Mouse (Mus musculus) cortical plate, adult 2 months (tissue): ENCODE results near the gene Gipc3. TPM values are rescaled to one million over a fixed set of nuclear protein-coding genes. Genes with fewer than 3 reads are reported as not detected.

Experiments
- H3K27ac ChIP-seq: fragments of 200-500 bp; 2 replicates; pipeline ENCODE4 v1.5.1; 2012; ENCODE audit warnings: low read length, control low read depth, inconsistent platforms; ENCODE audit not compliant: insufficient read depth
- H3K4me1 ChIP-seq: fragments of 200-500 bp; 2 replicates; pipeline ENCODE4 v1.6.1; 2011; ENCODE audit warnings: low read length; ENCODE audit not compliant: control insufficient read depth, insufficient read depth
- H3K4me3 ChIP-seq: fragments of 200-500 bp; 2 replicates; pipeline ENCODE4 v1.5.1; 2011; ENCODE audit warnings: mild to moderate bottlenecking, low read length, control low read depth; ENCODE audit not compliant: insufficient read depth
- CTCF ChIP-seq: fragments of 200-500 bp; IDR thresholded peaks from 2 replicates; pipeline ENCODE4 v1.5.1; 2011; ENCODE audit warnings: mild to moderate bottlenecking, control low read depth, low read length; ENCODE audit not compliant: insufficient read depth; ENCODE audit errors: extremely low read depth
- POLR2A ChIP-seq: fragments of 200-500 bp; IDR thresholded peaks from 2 replicates; pipeline ENCODE4 v1.6.1; 2011; ENCODE audit warnings: mild to moderate bottlenecking, low read length, control low read depth; ENCODE audit not compliant: insufficient read depth; ENCODE audit errors: extremely low read depth
- polyA plus RNA-seq: library from polyadenylated mRNA; depleted of rRNA; stranded (reverse); fragments of >200 nt; gene quantifications from 2 replicates; pipeline ENCODE4 v1.2.3, GENCODE M21; 2012

Gene Gipc3
- polyA plus RNA-seq, 1 experiment = 1.2 TPM

DNA sequence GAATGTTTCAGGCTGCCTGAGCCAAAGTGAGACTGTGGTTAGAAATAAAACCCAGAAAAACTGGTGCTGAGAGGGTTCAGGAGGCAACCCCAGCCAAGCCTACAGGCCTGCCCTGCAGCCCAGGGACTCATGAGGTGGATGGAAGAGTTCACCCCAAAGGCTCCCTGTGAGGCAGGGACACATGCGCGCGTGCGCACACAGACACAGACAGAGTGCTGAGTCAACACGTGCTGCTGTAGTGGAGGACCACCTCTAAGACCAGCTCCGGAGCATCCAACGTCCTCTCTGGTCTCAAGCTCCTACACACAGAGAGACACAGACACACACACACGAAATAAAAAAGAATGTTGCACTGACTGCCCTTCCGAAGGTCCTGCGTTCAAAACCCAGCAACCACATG lies 32.3 kb upstream of the Gipc3 start:
- TF ChIP-seq CTCF (no peak), POLR2A (no peak)
- Histone ChIP-seq H3K4me3 (no peak overlapping the region), H3K4me1 (peaks cover 7% of the 10 kb centered on the region; the same call in 1 of the 2 replicates), H3K27ac (no peak overlapping the region)

DNA sequence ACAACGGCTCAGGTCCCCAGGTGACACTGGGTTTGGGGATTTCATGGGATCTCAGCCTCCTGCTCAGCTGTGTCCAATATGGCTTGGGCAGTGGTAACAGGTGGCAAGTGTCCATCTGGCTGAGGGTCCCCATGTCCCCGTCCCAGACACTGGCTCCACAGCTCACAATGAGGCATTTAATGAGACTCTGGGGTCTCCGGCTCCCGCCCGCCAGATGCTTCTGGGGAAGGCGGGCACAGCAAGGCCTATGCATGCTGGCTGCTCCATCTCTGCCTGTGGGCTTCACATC lies 24.1 kb upstream of the Gipc3 start:
- Histone ChIP-seq H3K4me1 (no peaks in the 10 kb centered on the region), H3K27ac (no peak overlapping the region), H3K4me3 (no peak overlapping the region)
- TF ChIP-seq CTCF = no peak
- TF ChIP-seq POLR2A = no peak

DNA sequence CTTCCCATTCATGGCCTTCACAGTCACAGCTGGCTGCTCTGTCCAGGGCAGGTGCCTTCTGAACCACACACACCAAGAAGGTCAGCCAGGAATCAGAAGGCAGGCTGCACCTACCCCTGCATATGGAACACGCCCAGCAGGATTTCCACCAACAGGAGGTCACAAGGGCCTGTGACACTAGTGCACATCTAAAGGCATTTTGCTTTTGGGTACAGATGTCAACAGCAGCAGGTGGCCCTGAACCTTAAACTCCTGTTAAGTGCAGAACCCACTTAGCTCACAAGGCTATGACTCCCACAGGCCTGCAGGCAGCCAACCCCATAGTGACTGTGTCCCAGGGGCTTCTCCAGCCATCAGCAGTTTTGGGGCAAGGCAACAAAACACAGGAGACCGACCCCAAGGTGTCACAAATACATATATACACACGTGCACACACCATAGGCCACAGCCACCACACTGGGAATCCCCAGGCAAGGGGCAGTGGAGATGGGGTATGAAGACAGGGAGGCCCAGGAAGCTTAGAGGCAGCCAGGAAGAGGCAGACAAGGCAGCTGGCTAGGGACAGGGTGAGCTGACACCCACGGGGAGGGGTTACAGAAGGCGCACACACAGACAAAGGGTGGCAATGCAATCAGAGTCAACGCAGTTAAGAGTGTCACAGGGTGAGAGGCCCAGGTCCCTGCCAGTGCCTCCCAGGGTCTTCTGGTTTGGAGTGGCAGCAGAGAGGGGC lies 23.6 kb upstream of the Gipc3 start:
- TF ChIP-seq CTCF (no peak), POLR2A (0 out of 2 replicates have a peak, but pooled peaks have one; percentile 15)
- Histone ChIP-seq H3K4me1 (no peaks in the 10 kb centered on the region), H3K4me3 (no peak overlapping the region), H3K27ac (no peak overlapping the region)

DNA sequence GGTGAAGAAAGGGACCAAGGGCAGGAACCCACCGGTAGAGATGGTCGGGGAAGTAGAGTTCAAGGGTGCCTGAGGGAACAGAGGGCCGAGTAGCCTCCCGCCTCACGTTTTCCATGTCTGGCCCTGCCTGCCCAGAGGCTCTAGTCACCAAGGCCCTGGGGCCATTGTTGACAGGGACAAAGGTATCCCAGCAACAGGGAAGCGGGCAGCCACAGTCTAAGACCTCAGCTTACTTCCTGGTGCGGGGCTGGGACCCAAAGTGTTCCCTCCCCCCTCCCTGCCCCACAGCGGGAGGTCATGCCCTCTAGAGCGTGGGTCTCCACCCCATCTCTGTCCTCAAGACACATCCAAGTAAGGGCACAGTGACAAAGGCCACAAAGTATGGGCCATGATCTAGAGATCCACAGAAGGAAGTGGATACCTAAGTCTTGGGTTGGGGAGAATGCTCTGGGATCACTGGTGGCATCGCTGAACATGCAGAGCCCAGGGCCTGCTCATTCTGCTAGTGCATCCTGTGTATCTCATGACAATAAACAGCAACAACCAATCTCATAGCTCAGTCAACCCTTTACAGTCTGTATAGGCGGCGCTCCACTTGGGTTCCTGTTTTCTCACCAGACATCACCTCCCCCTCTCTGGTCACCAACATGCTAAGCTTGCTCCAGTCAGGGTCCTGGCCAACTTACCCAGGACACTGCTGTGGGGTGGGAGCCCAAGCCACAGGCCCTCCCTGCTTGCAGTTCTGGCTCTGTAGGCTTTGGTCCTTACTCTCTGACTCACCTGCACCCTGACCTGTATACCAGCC lies 22.8 kb upstream of the Gipc3 start, which contains the start of gene 4930404N11Rik:
4930404N11Rik (minus strand) TSS at position 145 of the 805 bp plus-strand sequence.
- Histone ChIP-seq H3K4me1 (no peaks in the 10 kb centered on the region), H3K4me3 (no peak within 1 kb of the TSS), H3K27ac (no peak within 1 kb of the TSS)
- 0 out of 2 replicates have a peak, but pooled peaks have one; percentile 34 for TF ChIP-seq POLR2A
- TF ChIP-seq CTCF = no peak

DNA sequence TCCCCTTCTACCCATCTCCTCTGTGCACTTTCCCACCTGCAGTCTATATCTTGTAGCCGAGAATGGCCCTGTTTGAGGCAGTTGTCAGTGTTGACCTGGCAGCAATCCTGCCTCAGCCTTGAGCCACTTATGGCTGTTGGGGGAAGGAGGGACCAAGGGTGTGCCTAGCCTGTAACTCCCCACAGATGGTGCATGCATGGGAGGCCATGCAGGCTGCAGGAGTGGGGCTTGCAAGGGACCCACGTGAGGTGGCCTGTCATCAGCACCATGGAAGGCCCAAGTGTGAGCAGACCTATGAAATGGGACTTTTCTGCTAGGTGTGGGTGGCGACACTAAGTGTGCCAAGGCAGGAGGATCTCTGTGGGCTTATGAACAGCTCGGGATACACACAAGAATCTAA lies 22.0 kb upstream of the Gipc3 start:
- Histone ChIP-seq H3K4me3 (no peak overlapping the region), H3K4me1 (no peaks in the 10 kb centered on the region), H3K27ac (no peak overlapping the region)
- TF ChIP-seq CTCF = no peak
- TF ChIP-seq POLR2A = 0 out of 2 replicates have a peak, but pooled peaks have one; percentile 20

DNA sequence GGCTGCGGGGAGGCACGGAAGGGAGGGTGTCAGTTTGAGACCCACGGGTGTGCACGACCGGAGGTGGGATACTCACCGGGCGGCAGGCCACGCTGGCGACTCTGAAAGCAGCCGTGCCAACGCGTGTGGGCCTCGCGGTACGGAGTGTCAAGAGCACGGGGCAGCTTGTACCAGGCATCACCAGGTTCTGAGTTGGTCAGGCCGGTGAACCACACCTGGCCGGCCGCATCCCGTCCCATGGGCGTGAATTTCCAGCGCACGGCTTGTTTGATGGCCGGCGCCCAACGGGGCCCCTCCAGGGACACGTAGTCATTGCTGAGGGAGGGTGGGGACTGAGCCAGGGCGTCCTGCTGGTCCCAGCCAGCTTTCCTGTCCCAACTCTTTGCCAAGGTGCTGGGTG lies 21.6 kb upstream of the Gipc3 start:
- no peaks in the 10 kb centered on the region for H3K4me1 ChIP-seq
- no peak for TF ChIP-seq POLR2A
- no peak for TF ChIP-seq CTCF
- no peak overlapping the region for H3K27ac ChIP-seq
- no peak overlapping the region for H3K4me3 ChIP-seq

DNA sequence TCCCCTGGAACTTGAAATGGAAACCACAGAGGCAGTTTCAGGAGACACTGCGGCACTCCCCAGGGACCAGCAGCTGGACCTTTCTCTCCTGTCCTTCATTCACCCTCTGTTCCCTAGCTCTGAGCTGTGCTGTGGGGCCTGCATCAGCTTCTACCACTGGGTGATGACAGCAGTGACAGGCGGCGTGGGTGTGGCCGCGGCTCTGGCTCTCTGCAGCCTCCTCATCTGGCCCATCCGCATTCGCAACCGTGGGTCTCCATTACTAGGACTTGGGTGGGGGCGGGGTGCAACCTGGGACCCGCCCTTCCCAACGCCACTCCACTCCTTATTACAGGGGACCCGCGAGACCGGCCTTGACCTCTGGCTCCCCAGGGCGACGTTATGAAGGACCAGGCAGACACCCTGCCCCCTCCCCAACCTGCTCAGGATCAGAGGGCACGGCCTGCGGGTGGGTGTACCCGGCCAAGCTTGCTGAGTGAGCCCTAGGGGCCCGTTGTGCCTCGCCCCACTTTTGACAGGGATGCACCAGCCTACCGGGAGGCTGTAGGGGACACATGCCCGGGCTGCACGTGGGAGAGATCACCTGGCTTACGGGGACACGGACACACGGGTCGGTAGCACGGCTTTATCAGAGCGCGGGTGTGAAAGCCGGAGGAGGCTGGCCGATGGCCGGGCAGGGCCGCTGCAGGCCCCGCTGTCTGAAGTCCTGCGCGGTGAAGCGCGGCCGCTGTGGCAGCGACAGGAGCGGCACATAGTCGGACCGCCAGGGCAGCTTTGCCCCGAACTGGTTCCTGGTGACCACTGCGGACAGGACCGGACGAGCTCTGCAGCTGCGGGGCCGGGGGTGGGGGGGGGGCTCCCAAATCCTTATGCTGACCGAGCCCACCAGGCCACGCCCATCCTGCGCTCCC lies 20.6 kb upstream of the Gipc3 start:
- no peaks in the 10 kb centered on the region for H3K4me1 ChIP-seq
- TF ChIP-seq CTCF (no peak), POLR2A (no peak)
- H3K27ac ChIP-seq = no peak overlapping the region
- H3K4me3 ChIP-seq = no peak overlapping the region

DNA sequence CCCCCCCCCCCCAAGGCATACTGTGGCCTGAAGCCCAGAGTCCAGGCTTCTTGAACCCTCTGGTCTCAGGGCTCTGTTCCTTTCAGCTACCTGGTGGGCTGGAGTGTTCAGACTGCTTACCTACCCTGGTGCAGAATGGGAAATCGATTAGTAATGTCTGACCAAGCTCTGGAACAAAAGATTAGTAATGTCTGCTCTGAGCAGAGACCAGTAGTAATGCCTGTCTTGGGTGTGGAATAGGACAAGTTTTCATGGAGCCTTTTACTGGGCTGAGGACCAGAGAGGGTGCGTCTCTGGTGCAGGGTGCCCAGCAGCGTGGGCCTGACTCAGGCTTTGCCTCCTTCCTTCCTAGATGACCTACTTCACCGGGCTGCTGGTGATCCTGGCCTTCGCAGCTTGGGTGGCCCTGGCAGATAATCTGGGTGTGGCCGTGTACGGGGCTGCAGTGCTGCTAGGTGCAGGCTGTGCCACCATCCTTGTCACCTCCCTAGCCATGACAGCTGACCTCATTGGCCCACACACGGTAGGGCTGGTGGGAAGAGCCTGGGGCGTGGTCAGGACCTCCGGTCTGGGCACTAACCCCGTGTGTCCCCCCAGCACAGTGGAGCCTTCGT lies 19.4 kb upstream of the Gipc3 start:
- no peaks in the 10 kb centered on the region for H3K4me1 ChIP-seq
- no peak for TF ChIP-seq CTCF
- TF ChIP-seq POLR2A = no peak
- no peak overlapping the region for H3K27ac ChIP-seq
- H3K4me3 ChIP-seq = no peak overlapping the region

DNA sequence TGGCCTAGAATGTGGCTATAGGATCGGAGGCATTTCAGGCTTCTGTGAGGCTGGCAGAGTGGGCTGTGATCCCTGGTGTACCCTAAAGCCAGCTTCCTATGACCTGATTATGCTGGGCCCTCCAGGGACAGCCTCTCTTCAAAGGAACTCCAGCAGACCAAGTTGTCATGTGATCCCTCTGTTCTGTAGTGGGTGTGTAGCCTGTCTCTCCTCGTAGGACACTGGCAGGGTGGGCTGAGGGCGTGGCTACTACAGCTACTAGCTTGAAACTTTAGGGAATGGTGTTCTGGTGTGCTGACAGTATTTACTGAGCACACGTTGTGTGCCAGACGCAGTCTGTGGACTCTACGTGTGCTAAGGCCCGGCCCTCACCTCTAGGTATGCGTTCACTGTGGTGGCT lies 17.7 kb upstream of the Gipc3 start:
- Histone ChIP-seq H3K4me1 (peaks cover 2% of the 10 kb centered on the region; the same call in 1 of the 2 replicates), H3K4me3 (no peak overlapping the region), H3K27ac (no peak overlapping the region)
- no peak for TF ChIP-seq CTCF
- no peak for TF ChIP-seq POLR2A
